Mouse (Mus musculus) CD4-positive, CD25-positive, alpha-beta regulatory T cell, adult 9 weeks (primary cell): Measurements from ENCODE around the gene Gm20532. TPM values are rescaled to one million over a fixed set of nuclear protein-coding genes. Genes with fewer than 3 reads are reported as not detected.

ENCODE experiments used
- polyA plus RNA-seq: library from polyadenylated mRNA; unstranded; fragments of 100-300 nt; shearing (Covaris generic); gene quantifications from one replicate; pipeline ENCODE4 v1.2.1, GENCODE M21; 2017

Gm20532 gene
- polyA plus RNA-seq, result not detected

GRCm38 (mm10) chr2:26586294-26587043 is at the start of gene Gm20532:
TSS of gene Gm20532 (plus strand) at chr2:26586639.

GRCm38 (mm10) chr2:26579714-26580113 is 6.7 kb upstream of the Gm20532 start, which contains the start of gene Egfl7:
TSS of gene Egfl7 (plus strand) at chr2:26580014.

GRCm38 (mm10) chr2:26603720-26604671 is 17.6 kb downstream of the Gm20532 start, which contains the start of gene Agpat2:
TSS of gene Agpat2 (minus strand) at chr2:26604417.

GRCm38 (mm10) chr2:26627921-26628739 is 41.7 kb downstream of the Gm20532 start, which contains the start of gene Fam69b:
TSS of gene Fam69b (plus strand) at chr2:26628457.

GRCm38 (mm10) chr2:26671182-26671581 is 84.7 kb downstream of the Gm20532 start, which contains the start of gene Lcn4:
TSS of gene Lcn4 (minus strand) at chr2:26671282.

Other genes with a start within 250 kb of the Gm20532 start
- 10.2 TPM for gene Dnlz, start 234.5 kb upstream of the Gm20532 start, polyA plus RNA-seq
- gene Card9, start 225.7 kb upstream of the Gm20532 start, polyA plus RNA-seq, result 2.4 TPM
- 65.3 TPM for gene Snapc4, start 206.0 kb upstream of the Gm20532 start, polyA plus RNA-seq
- gene Entr1, start 197.3 kb upstream of the Gm20532 start, polyA plus RNA-seq, result 29.4 TPM
- gene Pmpca, start 197.3 kb upstream of the Gm20532 start, polyA plus RNA-seq, result 80.0 TPM
- gene Inpp5e, start 177.4 kb upstream of the Gm20532 start, polyA plus RNA-seq, result 16.7 TPM
- gene Sec16a, start 141.4 kb upstream of the Gm20532 start, polyA plus RNA-seq, result 68.9 TPM
- gene Notch1, start 70.0 kb upstream of the Gm20532 start, polyA plus RNA-seq, result 13.1 TPM
- not detected for gene Egfl7, start 6.6 kb upstream of the Gm20532 start, polyA plus RNA-seq
- gene Agpat2, start 17.8 kb downstream of the Gm20532 start, polyA plus RNA-seq, result 5.9 TPM
- gene Fam69b, start 41.8 kb downstream of the Gm20532 start, polyA plus RNA-seq, result 1.2 TPM
- gene Lcn4, start 84.6 kb downstream of the Gm20532 start, polyA plus RNA-seq, result 1.3 TPM